Mouse (Mus musculus): ENCODE data around the gene Nav1.

DNA sequence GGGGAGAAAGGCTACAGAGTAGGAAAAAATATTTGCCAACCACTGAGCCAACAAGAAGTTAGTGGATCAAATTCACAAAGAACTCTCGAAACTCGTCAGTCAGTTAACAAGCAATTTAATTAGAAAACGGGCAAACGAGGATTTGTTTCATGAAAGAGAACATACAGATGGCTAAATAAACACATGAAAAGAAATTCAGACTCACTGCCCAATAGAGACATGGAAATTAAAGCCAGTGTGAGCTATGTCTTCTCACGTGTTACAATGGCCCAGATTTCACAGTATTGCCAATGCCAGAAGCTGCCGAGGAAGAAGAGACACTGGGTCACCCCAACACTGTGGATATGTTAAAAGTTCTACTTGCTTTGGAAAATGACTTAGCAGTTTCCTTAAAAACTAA, 46.8 kb upstream of the Nav1 start:
- TF ChIP-seq POLR2A (IDR thresholded peaks at IDR 0.05; ENCODE audit: insufficient read depth, low read length) (no peak), CTCF (IDR thresholded peaks at IDR 0.05; ENCODE audit: low read depth, low read length) (no peak), EP300 (IDR thresholded peaks at IDR 0.05; ENCODE audit: insufficient read depth, low read depth, low read length) (no peak)
